Mouse (Mus musculus): ENCODE measurements at regions not wholly inside any gene's neighbourhood (a gene's known extent, or its start where the extent isn't known, plus 50 kb on each side); places are given as distances from the start of the nearest gene placed in this dataset.

DNA sequence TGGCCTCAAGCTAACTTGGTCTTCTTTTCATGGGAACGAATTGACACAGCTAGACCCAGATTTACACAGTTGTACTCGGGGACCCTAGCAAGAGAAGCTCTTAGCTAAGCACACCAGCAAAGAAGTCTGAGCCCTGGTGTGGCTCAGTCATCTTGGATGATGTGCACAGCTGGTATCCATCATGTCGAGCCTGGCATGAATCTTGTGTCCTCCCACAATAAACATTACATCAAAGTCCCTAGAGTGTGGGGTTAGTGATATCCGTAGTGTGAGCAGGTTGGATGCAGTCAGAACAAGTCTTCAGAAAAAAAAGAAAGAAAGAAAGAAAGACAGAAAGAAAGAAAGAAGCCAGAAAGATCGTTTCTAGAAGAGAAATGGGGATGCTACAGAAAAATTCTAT, 52.1 kb upstream of the Hmcn1 start:
- DNase-seq, result no peak

GRCm38 (mm10) chr1:151046626-151047025, 53.4 kb upstream of the Hmcn1 start:
- no peak for DNase-seq

DNA sequence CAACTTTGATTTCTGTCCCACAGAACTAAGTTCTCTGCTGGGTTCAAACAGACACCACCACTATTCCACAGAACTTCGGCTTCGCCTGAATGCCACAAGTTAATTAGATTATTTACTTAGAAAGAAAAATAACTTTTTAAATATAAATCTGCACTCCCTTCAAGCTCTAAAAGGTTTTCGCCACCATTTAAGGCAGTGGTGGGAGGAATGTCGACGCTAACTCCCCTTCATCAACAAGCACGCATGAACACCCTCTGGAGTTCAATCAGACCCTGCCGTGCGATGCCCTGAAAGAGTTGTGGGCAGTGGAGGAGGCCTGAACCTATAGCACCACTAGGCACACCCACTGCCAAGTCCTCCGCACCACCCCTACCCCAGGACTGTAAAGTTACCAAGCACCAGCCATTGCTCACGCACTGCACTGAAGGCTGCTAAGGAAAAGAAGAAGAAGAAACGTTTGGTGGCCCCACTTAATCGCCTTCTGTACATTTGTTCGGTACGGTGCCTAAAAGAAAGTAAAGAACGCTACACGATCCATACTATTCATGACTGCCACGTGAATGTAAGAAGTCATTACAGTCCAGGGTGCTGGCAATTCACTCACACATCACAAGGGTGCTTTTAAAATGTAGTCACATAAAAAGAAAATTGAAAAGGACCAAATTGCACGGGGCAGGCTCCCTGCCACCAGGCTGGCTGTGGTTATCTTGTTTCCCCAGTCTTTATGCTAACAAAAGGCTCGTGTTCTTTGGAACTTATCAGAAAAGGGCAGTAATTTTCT, 56.7 kb upstream of the Hmcn1 start:
- no peak for DNase-seq

DNA sequence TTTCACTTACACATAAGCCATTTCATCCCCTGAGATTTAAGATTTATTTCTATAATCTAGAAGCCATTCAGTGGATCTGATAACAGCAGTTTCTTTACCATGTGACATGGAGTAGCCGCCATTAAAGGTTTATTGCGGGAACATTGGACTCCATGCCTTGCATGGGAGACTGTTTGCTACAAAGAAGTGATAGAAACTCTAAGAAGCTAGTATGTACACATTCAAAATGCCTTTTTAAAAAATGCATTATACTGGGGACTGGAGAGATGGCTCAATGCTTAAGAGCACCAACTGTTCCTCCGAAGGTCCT, 57.2 kb upstream of the Hmcn1 start:
- no peak for DNase-seq

- DNase-seq, result no peak
Observed at GRCm38 (mm10) chr1:151053268-151053667, 60.0 kb upstream of the Hmcn1 start.

GRCm38 (mm10) chr1:151055396-151055795, 62.2 kb upstream of the Hmcn1 start:
- DNase-seq, result no peak

- no peak for DNase-seq
Observed at GRCm38 (mm10) chr1:151059546-151060136, 66.4 kb upstream of the Hmcn1 start.

- DNase-seq, result no peak
Observed at GRCm38 (mm10) chr1:151065090-151065567, 71.9 kb upstream of the Hmcn1 start.

DNA sequence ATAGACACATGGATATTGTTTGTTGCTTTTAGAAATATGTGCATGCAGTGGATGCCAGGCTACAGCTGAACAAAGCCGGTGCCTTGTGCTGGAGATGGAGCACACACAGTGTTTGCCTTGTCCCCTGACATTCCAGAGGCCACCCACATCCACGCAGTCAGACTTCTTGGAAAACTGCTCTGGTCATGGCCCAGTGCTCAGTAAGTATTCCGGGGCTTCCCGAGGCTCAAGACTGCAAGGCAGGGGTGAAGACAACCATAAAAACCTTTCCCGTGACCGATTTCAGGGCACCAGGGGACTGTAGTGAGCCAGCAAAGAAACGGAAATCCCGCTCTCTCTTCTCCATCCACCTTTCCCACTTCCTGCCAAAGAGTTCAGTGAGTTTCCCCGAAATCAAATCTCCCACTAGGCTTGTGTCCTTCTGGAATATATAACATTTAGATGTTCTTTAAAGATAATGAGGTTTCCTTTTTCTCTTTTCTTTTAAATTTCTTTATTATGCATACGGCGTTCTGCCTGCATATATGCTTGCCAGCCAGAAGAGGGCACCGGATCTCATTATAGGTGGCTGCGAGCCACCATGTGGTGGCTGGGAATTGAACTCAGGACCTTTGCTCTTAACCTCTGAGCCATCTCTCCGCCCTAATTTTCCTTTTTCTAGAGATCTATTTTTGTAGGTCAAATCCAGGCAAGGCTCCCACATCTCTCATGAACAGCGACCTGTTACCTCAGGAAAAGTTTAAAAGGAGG, 73.3 kb upstream of the Hmcn1 start:
- DNase-seq, result no peak

- DNase-seq, result no peak
Observed at GRCm38 (mm10) chr1:151074508-151075314, 81.5 kb upstream of the Hmcn1 start.

GRCm38 (mm10) chr1:151075541-151075940, 82.3 kb upstream of the Hmcn1 start:
- no peak for DNase-seq

- peak; percentile 52 for DNase-seq
Observed at GRCm38 (mm10) chr1:151078909-151079522, 85.8 kb upstream of the Hmcn1 start.

- DNase-seq, result no peak
Observed at GRCm38 (mm10) chr1:151079614-151080360, 86.6 kb upstream of the Hmcn1 start.

DNA sequence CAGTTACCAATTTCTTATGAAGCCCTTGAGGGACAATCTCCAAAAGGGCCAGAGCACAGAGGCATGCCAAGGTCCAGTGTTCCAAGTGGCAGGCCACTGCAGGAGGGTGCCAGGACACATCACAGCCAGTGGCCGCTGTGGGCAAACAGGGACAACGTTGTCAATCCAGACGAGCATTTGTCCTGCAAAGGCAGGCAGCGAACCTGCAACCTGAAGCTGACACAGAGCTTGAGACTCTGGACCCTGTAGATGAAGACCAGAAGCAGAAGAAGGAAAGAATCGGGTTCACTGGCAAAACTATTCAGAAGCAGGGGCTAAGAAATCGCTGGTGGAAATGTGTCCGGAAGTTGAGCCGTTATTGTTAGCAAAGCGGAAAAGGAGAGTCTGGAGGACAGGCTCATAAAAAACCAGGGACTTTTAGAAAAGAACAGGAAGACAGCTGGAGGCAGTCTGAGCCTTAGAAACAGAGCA, 87.3 kb upstream of the Hmcn1 start:
- no peak for DNase-seq

DNA sequence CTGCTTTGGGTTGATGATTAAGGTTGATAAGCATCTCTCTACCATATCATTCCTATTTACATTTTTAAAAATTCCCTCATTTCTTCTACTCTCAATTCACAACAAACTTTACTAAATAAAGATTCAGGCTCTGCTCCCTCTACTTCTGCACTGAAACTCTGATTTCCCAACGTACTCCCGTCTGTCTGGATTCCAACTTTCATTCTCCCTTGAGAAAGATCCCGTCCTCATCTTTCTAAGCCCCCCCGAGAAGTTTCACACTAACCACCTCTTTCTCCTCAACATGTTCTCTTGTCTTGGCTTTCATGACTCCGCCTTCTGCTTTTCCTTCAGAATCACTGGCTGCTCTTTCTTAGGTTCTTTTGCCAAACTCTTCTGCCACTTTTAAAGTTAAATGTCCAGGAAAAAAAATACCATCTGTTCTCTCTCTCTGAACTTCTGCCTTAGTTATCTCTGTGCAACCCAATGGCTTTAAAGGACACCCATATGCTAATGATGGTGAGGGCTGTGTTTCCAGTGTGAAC, 89.3 kb upstream of the Hmcn1 start:
- no peak for DNase-seq

GRCm38 (mm10) chr1:151083806-151084205, 90.6 kb upstream of the Hmcn1 start:
- no peak for DNase-seq

DNA sequence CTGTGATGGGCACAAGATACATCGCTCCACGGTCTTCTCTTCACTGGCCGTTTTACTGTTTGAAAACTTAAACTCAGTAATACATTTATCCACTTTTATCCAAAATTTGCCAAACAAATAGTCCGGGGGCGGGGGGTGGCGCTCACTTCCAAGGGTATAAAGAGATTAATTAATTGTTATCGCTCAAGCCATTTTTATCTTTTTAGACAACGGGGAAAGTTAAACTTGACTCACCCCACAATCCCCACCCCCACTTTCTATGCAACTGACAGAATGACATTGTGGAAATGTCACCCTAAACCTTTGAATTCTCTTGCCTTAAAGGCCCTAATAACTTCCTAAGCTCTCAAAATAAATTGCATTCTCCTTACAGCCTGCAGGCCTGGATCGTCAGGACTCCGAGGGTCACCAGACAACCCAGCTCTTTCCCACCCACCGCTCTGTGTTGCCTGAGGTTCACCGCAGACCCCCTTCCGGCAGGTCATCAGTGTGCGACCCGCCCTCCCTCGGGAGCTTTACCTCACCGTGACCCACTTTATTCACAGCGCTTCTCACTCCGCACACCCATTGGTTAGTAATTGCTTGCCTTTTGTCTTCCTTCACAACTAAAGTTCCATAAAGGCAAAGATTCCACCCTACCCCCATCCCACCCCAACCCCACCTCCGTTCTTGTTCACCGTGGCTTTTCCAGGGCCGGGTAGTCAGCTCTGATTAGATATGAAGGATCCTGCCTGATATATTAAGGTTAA, 93.0 kb upstream of the Hmcn1 start:
- DNase-seq, result no peak

- no peak for DNase-seq
Observed at GRCm38 (mm10) chr1:151087151-151087660, 94.0 kb upstream of the Hmcn1 start.

GRCm38 (mm10) chr1:151087811-151088511, 94.4 kb upstream of the Gm47985 start:
- no peak for DNase-seq

Data from cerebellum, adult 9-11 months (tissue).